Mouse (Mus musculus) right cerebral cortex, postnatal 25 days (tissue): ENCODE data around the gene Slc22a13.
"Not testable (repeated sequence)": the region's sequence is repeated elsewhere in the genome, so short reads cannot be mapped to it uniquely, and the experiment has no call there.

Experiments
- DNase-seq: peaks from one replicate; pipeline ENCODE4 v3.0.0; 2022

The Slc22a13 gene

DNA sequence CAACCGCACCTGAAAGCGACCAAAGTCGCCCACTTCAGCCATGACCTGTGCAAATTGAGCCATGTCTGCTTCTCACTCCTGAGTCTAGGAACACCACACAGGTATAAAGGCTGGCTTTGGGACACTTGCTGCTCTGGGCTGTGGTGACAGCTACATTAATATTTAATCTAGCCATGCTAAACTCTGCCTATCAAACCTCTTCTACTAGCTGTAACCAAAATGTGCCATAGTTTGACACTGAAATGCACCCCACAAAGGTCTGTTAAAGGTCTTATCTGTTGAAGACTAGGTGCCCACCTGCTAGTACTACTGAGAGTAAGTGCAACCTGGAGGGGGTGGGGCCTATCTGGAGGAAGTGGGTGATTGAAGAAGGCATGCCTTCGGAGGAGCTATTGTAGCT, at the start of gene Slc22a13:
Slc22a13 (minus strand) TSS at position 101 of the 400 bp plus-strand sequence.
- no peak for DNase-seq

GRCm38 (mm10) chr9:119258128-119258527, 49.2 kb upstream of the Slc22a13 start:
- DNase-seq: no peak

DNA sequence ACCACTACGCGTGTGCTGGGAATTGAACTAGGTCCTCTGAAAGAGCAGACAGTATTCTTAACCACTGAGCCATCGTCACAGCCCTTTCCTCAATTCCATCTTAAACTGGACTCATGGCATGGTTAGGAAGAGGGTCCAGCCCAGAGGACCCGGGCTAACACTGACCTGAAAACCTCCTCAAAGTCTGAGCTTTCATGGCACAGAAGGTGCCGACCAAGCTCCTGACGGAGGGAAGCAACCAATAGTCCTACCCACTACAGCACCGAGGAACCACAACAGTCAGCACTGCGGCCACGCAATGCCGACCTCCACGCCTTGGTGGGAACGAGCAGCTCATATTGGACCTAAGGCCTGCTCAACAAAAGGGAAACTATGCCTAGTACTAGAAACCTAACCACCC, 47.3 kb upstream of the Slc22a13 start:
- DNase-seq: no peak

DNA sequence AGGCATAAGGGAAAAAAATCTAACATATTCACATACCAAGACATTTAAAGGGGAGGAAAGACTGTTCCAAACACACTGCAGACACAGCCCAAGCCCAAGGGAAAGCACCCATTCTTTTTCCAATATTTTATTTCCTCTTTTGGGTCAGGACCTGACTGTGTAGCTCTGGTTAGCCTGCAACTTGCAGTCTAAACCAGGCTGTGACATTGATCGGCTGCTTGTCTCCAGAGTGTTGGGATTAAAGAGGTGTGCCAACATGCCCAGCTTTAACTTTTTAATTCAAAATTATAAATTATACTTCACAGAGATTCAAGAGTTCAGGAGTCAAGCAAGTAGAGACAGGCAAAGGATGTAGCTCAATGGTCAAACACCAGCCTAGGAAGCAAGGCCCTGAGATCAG, 46.2 kb upstream of the Slc22a13 start:
- DNase-seq: no peak

- no peak for DNase-seq
These were observed 45.3 kb upstream of the Slc22a13 start for GRCm38 (mm10) chr9:119254187-119254586.

DNA sequence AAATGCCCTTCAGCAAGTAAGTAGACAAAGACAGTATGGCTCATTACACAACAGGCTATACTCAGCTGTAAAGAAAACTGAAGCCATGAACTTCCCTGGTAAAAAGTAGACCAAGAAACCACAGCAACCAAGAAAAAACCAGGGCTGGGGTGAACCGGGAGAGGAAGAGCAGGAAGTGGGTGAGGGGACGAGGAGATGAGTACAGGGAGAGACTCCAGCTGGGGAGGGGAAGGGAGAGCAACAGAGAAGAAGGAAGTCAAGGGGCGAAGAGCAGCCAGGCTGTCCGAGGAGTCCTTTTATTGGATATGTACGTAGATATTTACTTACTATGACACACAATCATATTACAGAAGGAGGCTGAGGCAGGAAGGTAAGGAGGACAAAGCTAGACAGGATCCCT, 39.1 kb upstream of the Slc22a13 start:
- no peak for DNase-seq

DNA sequence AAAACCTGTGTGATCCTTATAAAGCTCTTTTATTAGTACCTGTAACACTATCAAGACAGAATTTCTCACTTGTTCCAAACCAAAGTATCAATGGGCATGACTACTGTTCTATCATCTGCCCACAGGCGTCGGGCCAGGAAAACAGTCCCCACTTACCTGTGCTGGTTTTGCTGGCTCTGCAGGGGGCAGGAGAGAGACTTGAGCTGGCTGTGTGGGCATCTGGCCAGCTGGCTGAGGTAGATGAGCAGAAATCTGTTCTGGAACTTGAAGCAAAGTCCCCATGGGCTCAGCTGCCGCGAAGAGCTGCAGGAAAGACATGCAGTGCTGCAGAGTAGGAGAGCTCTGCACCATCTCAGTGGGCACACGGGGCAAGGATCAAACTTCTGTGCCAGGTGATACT, 37.9 kb upstream of the Slc22a13 start:
- DNase-seq: no peak

GRCm38 (mm10) chr9:119243981-119244380, 35.1 kb upstream of the Slc22a13 start:
- no peak for DNase-seq

- DNase-seq: no peak
These were observed 32.4 kb upstream of the Slc22a13 start for GRCm38 (mm10) chr9:119241169-119241865.

DNA sequence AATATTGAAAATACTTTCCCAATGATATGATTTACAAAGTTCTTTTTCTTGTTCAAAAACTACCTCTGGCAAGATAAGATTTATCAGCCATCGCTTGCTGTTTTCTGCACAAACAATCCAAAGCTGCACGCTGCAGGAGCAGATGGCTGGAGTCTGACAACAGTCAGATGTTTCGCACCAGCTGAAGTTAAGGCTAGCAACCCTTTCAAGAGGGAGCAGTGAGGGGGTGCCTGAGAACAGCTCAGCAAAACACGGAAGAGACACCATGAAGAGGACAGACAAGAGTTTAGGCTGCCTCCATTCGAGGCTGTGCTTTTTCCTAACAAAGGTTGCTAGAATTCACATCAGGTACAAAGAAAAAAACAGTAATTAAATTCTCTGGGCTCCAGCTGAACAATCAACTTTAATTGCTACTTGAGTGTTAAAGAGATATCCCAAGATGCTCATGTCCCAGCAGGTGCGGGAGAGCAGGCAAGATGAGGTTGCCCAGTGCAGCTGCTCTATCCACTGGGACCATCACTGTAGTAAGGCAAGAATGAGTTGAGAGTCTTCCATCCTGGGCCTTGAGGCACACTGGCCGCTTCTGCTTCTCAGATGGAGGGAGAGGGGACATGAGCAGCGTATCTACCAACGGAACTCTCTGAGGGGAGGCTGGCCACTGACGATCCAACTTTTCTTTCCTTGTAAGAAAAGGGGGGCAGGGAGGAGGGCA, 31.5 kb upstream of the Slc22a13 start:
- DNase-seq: no peak

- no peak for DNase-seq
These were observed 30.4 kb upstream of the Slc22a13 start for GRCm38 (mm10) chr9:119239274-119239673.

GRCm38 (mm10) chr9:119238796-119239195, 29.9 kb upstream of the Slc22a13 start:
- no peak for DNase-seq

- no peak for DNase-seq
These were observed 22.7 kb upstream of the Slc22a13 start for GRCm38 (mm10) chr9:119231552-119231951.

DNA sequence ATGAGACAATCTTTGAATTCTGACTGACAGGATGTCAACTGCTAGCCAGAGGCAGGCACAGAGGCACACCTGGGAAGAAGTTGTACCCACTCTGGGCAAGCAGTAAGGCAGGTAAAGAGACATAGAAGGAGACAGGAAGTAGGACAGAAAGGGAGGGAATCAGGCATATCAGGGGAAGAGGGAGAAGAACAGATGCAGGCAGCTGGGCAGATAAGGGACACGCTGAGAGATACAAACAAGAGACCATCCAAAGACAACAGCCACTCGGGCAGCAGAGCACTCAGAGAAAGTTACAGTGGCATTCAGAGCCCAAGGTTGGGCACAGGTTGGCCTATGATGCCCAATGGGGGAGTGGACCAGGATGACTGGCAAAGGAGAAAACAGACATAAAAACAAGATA, 21.9 kb upstream of the Slc22a13 start:
- DNase-seq: no peak

GRCm38 (mm10) chr9:119220249-119220648, 11.4 kb upstream of the Slc22a13 start:
- DNase-seq: no peak

- no peak for DNase-seq
These were observed 10.8 kb upstream of the Slc22a13 start for GRCm38 (mm10) chr9:119219667-119220066.

DNA sequence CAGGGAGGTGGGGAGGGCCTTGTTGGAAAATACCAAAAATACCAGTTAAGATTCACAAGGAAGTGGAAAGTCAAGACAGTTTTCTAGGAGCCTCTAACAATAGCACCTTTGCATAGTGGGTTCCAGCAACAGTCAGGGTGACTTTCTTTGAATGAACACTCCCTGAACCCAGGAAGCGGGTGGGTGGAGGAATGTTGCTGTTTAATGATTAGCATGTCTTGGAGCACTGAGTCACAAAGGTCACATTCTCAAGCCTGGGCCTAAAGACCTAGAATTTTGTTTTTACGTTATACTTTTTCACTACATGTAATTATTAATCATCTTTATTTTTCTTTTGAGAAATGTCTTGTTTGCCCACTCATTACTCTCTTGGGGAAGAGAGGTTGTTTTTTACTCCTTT, 6.4 kb upstream of the Slc22a13 start:
- DNase-seq: not testable (repeated sequence)

GRCm38 (mm10) chr9:119214601-119215000, 5.7 kb upstream of the Slc22a13 start:
- no peak for DNase-seq

- no peak for DNase-seq
These were observed 4.1 kb upstream of the Slc22a13 start for GRCm38 (mm10) chr9:119212996-119213395.

- DNase-seq: no peak
These were observed 1.8 kb downstream of the Slc22a13 start for GRCm38 (mm10) chr9:119207113-119207512.

DNA sequence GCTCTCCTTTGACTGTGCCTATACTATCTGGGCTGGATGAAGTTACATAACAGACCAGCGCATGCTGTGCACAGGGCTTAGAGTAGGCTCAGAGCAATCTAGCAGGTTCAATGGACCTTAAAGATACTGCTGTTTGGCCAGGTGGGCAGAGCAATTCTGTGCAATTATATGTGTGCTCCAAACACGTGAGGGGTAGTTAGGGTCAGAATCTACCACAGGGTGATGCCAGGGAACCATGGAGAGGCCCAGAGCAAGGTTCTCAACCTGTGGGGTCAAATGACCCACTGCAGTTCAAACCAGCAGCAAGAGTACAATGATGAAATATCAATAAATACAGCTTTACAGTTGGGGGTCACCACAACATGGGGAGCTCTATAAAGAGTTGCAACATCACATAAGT, 2.2 kb downstream of the Slc22a13 start:
- DNase-seq: no peak

- no peak for DNase-seq
These were observed 3.1 kb downstream of the Slc22a13 start for GRCm38 (mm10) chr9:119205756-119206155.

GRCm38 (mm10) chr9:119203617-119204016, 5.3 kb downstream of the Slc22a13 start:
- DNase-seq: no peak

DNA sequence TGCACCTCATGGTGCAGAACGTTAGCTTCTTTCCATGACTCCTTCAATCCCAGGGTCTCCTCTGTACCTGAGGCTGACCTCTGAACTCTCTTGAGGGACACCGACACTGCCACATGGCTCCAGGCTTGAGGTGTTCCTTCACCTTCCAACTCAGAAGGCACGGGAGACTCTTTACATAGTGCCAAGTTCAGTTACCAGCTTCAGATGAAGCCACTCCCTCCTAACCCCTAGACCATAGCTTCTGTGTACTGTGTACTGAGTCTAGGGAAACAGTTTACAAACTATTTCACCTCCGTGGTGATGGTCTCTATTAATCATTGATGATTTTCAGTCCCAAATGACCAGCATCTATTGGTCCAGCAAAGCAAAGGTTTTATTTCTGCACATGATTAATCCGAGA, 7.2 kb downstream of the Slc22a13 start:
- DNase-seq: no peak
